Mouse (Mus musculus) B cell, adult (primary cell): Measurements from ENCODE around the gene Ubl7. TPM values are rescaled to one million over a fixed set of nuclear protein-coding genes. Genes with fewer than 3 reads are reported as not detected.

Experiments used
- total RNA-seq: library from RNA; stranded (reverse); gene quantifications from 4 replicates; pipeline ENCODE4 v1.2.4, GENCODE M21; 2023; ENCODE audit not compliant: inconsistent age

Gene Ubl7
- 71.4 to 95.6 TPM (median 83.5 TPM) in 4 replicates for total RNA-seq

GRCm38 (mm10) chr9:57910254-57911160 lies at the start of gene Ubl7:
Gene Ubl7, plus strand, starts transcription at chr9:57910979.

GRCm38 (mm10) chr9:57939431-57940348 lies 28.9 kb downstream of the Ubl7 start, which contains the start of gene Sema7a:
Gene Sema7a, plus strand, starts transcription at chr9:57940112.

Other genes starting within 250 kb of the Ubl7 start
- not detected in 4 replicates for gene Cyp1a2, start 227.3 kb upstream of the Ubl7 start, total RNA-seq
- gene Cyp1a1, start 223.1 kb upstream of the Ubl7 start, total RNA-seq: not detected in 4 replicates
- 22.2 to 23.7 TPM (median 22.7 TPM) in 4 replicates for gene Edc3, start 202.4 kb upstream of the Ubl7 start, total RNA-seq
- 208 to 232 TPM (median 224 TPM) in 4 replicates for gene Clk3, start 145.1 kb upstream of the Ubl7 start, total RNA-seq
- gene Arid3b, start 74.2 kb upstream of the Ubl7 start, total RNA-seq: 103 to 110 TPM (median 105 TPM) in 4 replicates
- gene Sema7a, start 29.1 kb downstream of the Ubl7 start, total RNA-seq: 35.1 to 42.2 TPM (median 37.6 TPM) in 4 replicates
- 0.22 to 0.67 TPM (median 0.44 TPM) in 4 replicates for gene Cyp11a1, start 95.4 kb downstream of the Ubl7 start, total RNA-seq
- gene Stra6, start 152.8 kb downstream of the Ubl7 start, total RNA-seq: not detected in 4 replicates
- 0.33 TPM in 1 of 4 replicates, not detected in the others for gene Ccdc33, start 207.8 kb downstream of the Ubl7 start, total RNA-seq